Mouse (Mus musculus) 3T3-L1 (cell line): ENCODE results near the gene Gm43738.

Experiments used
- DNase-seq: peaks from one replicate; pipeline ENCODE4 v3.0.0-alpha.2; 2015; ENCODE audit warnings: low read depth, low spot score

Gene Gm43738

DNA sequence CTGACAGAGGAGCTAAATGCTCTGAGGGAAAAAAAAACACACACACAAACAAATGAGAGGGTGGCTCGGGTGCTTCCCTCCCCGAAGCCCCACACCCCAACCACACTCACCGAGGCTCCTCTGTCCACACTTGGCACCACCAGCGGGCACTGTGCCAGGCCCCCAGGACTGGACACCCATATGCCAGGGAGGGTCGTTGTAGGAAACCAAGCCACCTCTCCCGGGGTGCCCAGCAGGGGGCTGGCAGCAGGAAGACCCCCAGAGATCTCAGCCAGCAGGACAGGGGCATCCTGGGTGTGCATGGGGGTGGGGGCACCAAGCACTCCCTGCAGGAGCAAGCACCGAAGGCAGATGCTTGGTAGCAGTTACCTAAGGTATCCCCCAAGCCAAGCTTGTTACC lies at the start of gene Gm43738:
Gene Gm43738 (minus strand): TSS at position 289 of the 400 bp plus-strand sequence.
- DNase-seq, result no peak

DNA sequence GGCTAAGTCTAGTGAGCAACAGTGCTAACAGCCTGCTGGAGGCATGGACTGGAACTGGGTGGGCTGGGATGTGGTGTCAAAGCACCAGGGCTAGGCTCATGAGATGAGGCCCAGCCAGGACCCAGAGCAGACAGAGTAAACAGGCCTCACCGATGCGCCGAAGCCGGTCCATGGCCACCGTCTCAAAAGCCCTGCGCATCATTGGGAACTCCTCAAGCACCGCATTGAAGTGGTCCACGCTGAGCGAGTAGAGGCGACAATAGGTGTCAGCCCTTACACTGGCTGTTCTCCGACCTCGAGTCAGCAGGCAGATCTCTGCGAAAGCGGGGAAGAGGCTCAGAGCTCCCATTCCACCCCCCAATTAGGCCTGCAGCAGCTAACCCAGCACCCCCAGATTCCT lies 47.7 kb upstream of the Gm43738 start:
- no peak for DNase-seq

DNA sequence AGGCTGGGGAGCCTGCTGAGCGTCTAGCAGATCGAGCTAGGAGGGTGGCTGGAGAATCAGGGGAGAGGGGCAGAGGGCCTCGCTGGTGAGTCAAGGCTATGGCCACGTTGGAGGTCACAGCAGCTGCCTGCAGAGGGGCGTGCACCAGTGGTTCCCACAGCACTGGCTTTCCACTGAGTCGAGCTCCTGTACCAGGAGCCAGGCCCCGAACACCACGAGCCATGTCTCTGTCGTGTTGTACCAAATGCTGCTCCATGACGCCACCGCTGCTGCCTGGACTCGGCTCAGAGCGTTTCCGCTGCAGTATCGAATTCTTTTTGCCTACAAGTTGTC lies 47.0 kb upstream of the Gm43738 start:
- no peak for DNase-seq

DNA sequence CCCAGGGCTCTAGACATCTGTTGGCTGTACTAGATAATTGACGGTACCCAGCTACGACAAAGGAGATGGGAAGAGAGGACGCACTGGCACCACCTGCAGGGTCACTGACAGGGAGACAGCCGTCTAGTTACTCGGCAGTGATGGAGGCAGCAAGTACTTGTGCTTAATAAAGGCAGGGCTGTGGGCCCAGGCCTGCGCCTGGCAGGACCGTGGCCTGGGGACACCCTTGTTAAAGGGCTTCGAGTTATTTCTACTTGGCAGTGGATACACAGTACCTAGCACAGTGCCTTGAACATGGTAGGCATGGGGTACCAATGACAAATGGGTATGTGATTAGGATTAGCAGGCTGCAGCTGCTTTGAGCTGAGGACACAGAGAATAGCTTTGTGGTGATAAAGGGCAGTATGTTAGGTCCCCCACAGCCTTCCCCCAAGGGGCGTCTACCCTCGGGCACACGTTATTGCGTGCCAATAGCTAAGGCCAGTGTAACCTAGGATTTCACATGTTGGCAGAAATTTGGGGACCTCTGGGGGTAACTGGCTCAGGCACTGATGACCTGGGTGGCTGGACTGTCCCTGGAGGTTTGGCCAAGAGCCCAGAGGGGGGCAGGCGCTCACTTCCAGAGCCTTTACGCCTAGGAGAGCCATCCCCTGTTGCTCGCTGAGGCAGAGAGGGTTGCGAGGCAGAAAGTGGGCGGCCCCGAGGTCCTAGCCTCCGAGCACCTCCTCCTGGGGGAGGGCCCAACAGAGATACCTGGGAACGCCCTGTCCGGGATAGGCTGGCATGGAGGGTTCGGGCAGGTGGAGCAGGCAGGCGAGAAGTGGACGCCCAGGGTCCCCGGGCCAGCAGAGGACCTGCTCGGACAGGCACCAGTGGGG lies 46.4 kb upstream of the Gm43738 start:
- no peak for DNase-seq

DNA sequence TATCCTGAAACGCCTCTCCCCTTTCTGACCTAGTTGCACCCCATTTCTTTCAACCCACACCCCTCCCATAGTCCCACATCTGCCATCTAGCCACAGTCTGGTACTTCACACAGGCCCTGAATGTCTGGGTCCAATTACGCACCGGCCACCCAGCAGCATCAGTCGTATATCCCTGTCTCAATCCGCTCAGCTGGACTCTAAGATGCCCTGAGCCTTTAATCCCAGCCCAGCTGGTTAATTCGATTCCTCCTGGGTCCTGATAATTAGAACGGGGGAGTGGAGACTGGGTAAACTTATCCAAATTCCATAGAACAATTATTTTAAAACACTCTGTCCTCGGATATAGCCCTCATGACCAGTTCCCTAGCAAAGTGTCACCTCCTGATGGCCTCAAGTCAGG lies 44.7 kb upstream of the Gm43738 start:
- no peak for DNase-seq

DNA sequence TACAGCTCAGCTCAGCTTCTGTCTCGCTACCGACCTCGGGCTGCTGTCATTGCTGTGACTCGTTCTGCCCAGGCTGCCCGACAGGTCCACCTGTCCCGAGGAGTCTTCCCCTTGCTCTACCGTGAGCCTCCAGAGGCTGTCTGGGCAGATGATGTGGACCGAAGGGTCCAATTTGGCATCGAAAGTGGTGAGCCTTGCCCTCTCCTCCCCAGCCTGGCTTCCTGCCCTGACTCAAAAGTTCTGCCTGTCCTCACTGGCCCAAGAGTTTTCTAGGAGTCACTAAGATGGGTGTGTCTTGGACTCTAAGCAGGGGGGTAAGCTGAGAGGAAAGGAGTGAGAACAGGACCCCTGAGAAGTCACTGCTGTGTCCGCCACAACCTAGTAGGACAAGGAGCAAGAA lies 43.9 kb upstream of the Gm43738 start:
- no peak for DNase-seq

DNA sequence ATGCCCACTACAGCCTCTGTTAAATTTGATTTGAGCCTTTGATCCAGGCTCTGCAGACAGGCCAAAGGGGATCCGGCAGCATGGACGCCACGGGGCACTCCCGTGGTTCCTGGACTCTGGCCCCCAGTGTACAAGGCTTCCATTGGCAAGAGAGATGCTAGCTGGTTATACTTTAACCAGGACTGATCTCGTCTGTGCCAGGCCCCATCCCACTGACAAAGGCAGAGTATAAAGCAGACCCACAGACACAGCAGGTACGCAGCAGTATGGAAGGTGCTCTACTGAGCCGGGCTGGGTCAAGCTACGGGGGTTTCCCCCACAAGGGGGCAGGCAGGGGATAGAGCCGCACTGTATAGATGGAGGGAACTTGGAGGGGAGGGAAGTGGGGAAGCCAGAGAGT lies 35.5 kb upstream of the Gm43738 start:
- no peak for DNase-seq

DNA sequence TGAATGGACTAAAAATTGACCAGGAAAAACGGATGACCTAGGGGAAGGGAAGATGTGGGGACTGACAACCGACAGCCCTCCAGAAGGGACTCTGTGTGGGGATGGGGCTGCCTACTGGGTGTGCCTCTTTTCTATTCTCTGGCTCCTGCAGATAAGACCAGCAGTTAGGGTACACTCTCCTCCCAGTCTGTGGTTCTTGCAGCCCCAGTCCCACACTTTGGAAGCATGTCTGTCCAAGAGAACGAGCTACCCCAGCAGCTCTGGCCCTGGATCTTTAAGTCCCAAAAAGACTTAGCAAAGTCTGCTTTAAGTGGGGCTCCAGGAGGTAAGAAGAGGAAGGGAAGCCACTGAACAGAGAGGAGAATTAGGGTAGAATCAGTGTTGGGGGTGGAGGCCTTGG lies 35.1 kb upstream of the Gm43738 start, which contains the start of gene Pklr:
Gene Pklr (plus strand): TSS at position 185 of the 400 bp plus-strand sequence.
- no peak for DNase-seq

DNA sequence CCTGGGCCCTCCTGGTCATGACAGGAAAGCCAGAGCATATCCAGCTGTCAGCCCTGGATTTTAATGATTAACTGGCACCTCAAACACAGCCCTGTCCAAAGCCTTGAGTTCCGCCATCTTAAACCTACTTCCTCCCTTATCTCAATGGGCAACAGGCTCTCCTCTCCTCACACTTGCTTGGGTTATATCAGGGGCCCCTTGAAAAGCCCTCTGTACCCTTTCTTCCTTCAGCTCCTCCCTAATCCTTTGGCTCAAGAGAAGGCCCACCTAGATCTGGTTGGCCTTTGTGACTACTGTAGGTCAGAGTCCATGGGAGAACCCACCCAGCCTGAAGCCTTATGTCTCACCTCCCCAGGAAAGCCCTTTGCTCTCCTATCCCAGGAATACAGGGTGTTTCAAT lies 32.9 kb upstream of the Gm43738 start:
- DNase-seq, result no peak

DNA sequence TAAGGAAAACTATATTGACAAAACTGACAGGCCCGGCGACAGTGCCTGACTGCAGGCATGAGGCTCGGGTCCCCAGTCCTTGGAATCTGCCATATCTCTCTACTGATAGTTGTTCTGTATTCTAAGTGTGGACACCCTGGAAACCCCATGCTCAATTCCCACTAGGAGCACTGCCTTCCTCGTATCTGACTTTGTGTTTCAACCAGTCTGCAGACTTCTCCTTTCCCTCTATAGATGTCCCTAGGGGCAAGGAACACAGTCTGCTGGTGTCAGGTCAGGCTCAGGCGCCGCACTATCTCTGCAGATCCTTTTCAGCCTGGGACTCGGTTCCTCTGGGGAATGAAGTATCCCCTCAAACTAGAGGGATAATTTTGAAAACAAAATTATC lies 32.2 kb upstream of the Gm43738 start:
- no peak for DNase-seq

DNA sequence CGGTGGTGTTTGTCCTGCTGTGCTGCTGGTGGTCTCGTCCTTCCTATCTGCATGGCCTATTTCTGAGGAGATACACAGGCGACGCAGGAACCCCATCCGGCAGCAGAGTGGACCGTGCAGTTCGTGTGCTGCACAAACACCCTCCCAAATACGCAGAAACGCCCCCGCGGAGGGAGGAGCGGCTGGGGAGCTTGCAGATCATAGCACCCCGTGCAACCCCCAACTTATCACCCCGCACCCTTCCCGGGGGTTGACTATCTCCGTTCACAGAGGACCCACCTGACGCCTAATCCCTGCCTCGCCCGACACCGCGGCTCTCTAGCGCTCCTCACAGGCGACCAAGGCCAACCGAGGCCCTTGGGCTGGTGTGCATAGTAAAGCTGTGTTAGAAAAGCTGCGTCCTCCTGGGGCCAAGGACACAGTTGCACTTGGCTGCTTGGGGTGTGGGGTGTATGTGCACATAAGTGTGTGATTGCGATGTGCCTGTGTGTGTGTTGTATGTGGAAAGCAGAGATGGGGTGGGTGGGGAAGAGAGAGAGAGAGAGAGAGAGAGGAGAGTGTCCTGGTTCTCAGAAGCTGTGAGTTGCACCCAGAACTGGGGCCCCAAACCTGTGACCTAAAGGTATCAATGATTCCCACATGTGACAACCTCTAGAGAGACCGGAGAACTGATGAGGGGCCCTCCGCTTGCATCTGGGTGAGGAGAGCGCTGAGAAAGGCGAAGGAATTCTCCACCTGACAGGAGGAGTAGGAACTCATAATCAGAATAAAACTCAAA lies 31.6 kb upstream of the Gm43738 start:
- no peak for DNase-seq

DNA sequence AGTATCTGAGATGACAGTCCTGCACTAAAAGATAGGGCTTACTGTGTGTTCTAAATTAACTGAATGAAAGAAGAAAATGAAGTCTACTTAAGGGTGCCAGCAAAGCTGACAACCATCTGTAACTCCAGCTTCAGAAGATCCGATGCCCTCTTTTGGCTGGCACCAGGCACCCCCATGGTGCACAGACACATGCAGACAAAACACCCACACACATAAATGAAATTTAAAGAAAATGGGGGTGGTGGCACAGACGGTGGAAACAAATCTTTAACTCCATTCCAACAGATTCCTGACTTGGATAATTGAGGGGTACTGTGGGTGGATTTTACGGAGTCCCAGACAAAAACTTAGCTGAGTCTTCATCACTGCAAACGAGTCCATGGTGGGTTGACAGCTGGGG lies 30.9 kb upstream of the Gm43738 start:
- no peak for DNase-seq

DNA sequence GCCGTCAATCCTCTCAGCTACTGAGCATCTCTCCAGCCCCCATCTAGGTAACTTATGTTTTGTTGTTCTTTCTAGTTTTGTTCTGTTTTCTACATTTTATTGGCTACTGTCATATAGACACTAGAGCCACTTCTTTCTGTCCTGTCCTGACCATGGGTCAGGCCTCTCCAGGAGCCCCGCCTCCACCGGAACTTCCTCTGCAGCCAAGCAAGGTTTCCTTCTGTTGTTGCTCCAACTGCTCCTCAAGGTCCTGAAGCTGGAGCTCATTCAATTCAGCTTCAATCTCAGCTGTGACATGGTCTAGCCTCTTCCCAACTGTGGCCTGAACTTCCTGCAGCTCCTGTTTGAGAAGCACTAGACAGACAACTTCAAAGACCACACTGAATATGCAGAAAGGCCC lies 29.0 kb upstream of the Gm43738 start:
- no peak for DNase-seq

DNA sequence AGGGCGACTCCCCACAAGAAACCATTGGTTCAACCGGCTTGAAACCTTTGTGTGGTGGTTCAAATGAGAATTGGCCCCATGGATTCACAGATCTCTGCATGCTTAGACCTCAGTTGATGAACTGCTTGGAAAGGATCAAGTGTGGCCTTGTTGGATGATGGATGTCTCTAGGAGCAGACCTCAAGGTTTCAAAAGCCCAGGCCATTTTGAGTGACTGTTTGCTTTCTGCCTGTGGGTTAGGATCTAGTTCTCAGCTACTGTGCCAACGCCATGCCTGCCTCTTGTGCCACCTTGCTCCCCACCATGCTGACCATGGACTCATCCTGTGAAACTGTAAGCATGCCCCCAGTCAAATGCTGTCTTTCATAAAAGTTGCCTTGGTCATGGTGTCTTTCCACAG lies 25.1 kb upstream of the Gm43738 start:
- DNase-seq, result no peak

DNA sequence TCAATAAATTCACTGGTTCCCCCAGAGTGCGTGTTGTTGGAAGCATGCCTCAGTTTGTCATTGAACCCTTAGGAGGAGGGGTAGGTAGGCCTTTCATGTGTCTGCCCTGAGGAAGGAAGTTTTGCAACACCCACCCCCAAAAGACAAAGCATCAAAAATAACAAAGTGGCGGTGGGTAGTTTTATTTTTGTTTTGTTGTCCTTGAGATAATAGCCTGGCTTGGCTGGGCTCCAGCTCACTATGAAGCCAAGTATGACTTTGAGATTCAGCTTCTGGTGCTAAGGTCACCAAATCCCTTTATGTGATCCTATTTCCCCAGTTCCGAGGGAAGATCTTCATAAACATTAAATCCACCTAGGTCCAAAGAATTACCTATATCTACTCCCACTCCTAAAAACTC lies 23.3 kb upstream of the Gm43738 start:
- no peak for DNase-seq

DNA sequence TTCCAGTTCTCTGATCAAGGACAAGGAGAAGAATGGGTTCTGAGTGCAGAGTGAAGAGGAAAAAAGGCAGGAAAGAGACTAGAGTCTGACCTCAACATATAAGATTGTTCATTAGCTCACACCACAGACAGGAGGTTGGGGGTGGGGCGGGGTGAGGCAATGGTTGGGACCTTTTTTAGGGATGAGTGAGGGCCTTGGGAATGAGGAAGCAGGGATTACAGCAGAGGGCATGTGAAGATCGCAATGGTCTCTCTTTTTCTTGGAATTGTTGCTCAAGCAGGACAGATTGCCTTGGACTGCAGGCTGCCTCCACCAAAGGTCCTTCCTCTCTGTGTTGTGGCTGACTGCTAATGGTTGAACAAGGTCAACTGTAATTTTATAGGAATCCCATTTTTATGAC lies 22.4 kb upstream of the Gm43738 start:
- peak; percentile 28 for DNase-seq

DNA sequence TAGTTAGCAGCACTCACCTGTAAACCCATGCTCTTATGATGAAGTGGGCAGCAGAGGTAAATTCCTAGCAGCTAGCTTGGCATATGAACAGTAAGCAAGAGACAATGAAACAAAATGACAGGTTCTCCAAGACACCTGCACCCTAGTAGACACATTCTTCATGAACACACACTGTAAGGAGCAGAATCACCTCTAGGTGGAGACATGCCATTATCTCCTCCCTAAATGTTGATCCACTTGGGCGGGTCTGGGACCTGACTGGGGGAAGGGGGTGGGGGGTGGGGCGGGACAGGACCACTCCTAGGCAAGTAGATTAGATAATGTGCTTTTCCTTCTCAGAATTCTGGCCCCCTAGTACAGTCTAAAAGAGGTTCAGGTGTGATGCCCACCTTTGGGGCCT lies 14.6 kb upstream of the Gm43738 start:
- peak; percentile 70 for DNase-seq

DNA sequence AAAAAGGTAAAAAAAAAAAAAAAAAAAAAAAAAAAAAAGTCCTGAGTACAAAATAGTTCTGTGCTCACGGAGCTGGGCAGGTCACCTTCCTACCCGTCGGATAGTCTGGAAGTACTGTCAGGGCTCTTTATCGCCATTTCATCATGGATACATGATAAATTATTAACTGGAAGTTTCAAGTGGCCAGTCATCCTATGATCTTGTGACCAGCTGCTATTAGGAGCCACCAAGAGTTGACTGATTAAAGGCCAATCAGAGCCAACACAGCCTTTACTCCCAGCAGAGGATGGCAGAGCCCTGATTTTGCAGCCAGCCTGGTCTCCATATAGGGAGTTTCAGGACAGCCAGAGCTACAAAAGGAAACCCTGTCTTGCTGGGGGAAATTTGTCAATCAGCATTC lies 12.2 kb upstream of the Gm43738 start:
- no peak for DNase-seq

DNA sequence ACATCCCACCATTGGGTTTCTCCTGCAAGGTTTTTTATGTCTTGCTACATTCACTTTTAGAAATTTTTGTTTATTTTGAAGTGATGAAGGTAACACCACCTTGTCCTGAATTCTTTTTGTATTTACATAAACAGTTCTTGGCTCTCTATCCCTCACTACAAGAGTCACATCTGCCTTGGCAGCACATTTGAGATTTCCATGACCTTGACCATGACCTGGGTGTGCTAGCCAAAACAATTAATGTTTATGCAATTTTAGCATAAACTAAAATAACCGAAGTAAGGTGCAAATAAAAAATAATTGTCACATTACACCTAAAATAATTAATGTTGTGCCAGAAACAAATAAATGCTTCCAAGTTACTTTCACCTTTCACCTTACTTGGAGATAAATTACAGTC lies 7.2 kb upstream of the Gm43738 start:
- DNase-seq, result no peak

DNA sequence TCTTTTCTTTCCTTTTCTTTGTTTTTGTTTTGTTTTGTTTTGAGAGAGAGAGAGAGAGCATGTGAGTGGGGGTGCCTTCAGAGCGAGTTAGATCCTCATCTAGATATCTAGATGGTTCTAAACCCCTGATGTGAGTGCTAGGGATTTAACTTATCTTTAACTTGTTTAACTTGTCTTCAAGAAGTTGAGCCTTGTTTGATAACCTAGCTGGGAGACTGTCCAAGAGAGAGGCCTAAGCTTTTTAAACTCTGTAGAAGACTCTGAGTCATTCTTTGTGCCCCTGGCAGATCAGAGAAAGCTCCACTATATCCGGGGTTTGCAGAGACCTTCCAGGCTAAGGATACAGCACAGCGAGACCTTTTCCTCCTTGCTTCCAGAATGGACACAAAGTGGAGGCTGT lies 6.6 kb upstream of the Gm43738 start:
- DNase-seq, result peak; percentile 64

DNA sequence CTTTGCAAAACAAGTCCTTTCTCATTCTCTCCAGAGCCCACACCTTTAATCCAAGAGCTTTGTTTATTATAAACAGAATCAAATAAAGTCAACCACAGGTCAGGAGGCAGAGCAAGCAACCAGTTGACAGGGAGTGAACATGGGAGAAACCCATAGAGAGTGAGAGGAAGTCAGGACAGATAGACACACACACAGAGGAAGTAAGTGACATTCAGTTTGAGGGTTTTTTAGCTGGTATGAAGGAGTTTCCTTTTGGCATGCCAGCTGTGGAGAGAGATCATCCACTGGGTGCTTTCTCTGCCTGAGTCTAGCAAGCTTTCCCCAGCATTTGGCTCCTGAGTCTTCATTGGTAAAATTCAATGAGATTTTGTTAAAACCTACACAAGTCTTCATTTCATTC lies 6.0 kb upstream of the Gm43738 start:
- no peak for DNase-seq

DNA sequence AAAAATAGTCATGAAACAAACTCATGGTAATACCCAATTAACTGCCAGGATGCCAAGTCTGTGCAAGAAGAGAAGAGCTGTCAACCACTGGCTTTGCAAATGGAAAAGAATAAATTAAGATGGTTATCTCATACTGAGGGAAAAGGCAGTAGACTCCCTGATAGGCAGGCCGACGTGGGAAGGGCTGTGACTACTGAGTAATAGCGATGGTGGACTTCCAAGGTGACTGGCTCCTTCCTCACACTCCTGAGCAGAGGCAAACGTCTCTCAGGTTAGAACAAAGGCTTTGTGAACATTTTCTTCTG lies 2.3 kb upstream of the Gm43738 start:
- no peak for DNase-seq
